Mouse (Mus musculus): Measurements from ENCODE around the gene Ino80d. TPM values are rescaled to one million over a fixed set of nuclear protein-coding genes. Genes with fewer than 3 reads are reported as not detected.

The Ino80d gene
- polyA plus RNA-seq, 1 experiment from 2014 or later, result 9.1 TPM

- no peak overlapping the region for H3K4me3 ChIP-seq
- H3K9ac ChIP-seq, result no peak overlapping the region
- peak; percentile 87 for ATAC-seq (ENCODE audit: low FRiP score, low read depth)
- H3K4me1 ChIP-seq, result 0 out of 2 replicates have a peak, but pooled peaks cover 5% of the 10 kb centered on the region
- no peak overlapping the region for H3K27ac ChIP-seq
- 26% methylated on average over 6 of the region's 6 CpGs for WGBS
- no peak overlapping the region for H3K4me2 ChIP-seq (replicated peaks)
- no peaks in the 10 kb centered on the region for H3K27me3 ChIP-seq (replicated peaks)
- no peaks in the 10 kb centered on the region for H3K36me3 ChIP-seq
- H3K9me3 ChIP-seq, result no peaks in the 10 kb centered on the region
Observed at GRCm38 (mm10) chr1:62964291-62964690, 150.2 kb downstream of the Ino80d start.

GRCm38 (mm10) chr1:62956942-62957645, 157.4 kb downstream of the Ino80d start:
- no peaks in the 10 kb centered on the region for H3K36me3 ChIP-seq
- 60% methylated on average over 1 of the region's 1 CpGs for WGBS
- no peaks in the 10 kb centered on the region for H3K4me1 ChIP-seq
- H3K4me3 ChIP-seq, result no peak overlapping the region
- no peaks in the 10 kb centered on the region for H3K9me3 ChIP-seq
- no peak for ATAC-seq (ENCODE audit: low FRiP score, low read depth)
- no peaks in the 10 kb centered on the region for H3K27me3 ChIP-seq (replicated peaks)
- H3K4me2 ChIP-seq (replicated peaks), result no peak overlapping the region
- no peak overlapping the region for H3K27ac ChIP-seq
- no peak overlapping the region for H3K9ac ChIP-seq

- Histone ChIP-seq H3K9ac (no peak overlapping the region), H3K27ac (no peak overlapping the region), H3K27me3 (replicated peaks) (no peaks in the 10 kb centered on the region), H3K4me3 (no peak overlapping the region), H3K9me3 (no peaks in the 10 kb centered on the region), H3K4me2 (replicated peaks) (no peak overlapping the region), H3K4me1 (no peaks in the 10 kb centered on the region), H3K36me3 (no peaks in the 10 kb centered on the region)
- no peak for ATAC-seq (ENCODE audit: low FRiP score, low read depth)
- WGBS, result 81% methylated on average over 5 of the region's 5 CpGs
Observed at GRCm38 (mm10) chr1:62956526-62956925, 157.9 kb downstream of the Ino80d start.

GRCm38 (mm10) chr1:62955340-62955739, 159.1 kb downstream of the Ino80d start:
- H3K36me3 ChIP-seq, result no peaks in the 10 kb centered on the region
- 54% methylated on average over 6 of the region's 6 CpGs for WGBS

GRCm38 (mm10) chr1:62953036-62953435, 161.4 kb downstream of the Ino80d start:
- no peak overlapping the region for H3K4me3 ChIP-seq
- WGBS, result 87% methylated on average over 4 of the region's 4 CpGs
- peaks cover 7% of the 10 kb centered on the region for H3K4me1 ChIP-seq
- H3K36me3 ChIP-seq, result no peaks in the 10 kb centered on the region
- H3K4me2 ChIP-seq (replicated peaks), result no peak overlapping the region
- no peaks in the 10 kb centered on the region for H3K27me3 ChIP-seq (replicated peaks)
- H3K9me3 ChIP-seq, result no peaks in the 10 kb centered on the region
- no peak overlapping the region for H3K27ac ChIP-seq
- ATAC-seq (ENCODE audit: low FRiP score, low read depth), result no peak
- no peak overlapping the region for H3K9ac ChIP-seq

More at GRCm38 (mm10) chr1:62955340-62955739, 159.1 kb downstream of the Ino80d start:
- no peak for ATAC-seq (ENCODE audit: low FRiP score, low read depth)
- H3K4me1 ChIP-seq, result peaks cover 1% of the 10 kb centered on the region; the same call in 1 of the 2 replicates
- H3K9me3 ChIP-seq, result no peaks in the 10 kb centered on the region
- H3K9ac ChIP-seq, result no peak overlapping the region
- H3K4me3 ChIP-seq, result no peak overlapping the region
- H3K4me2 ChIP-seq (replicated peaks), result no peak overlapping the region
- no peak overlapping the region for H3K27ac ChIP-seq
- H3K27me3 ChIP-seq (replicated peaks), result no peaks in the 10 kb centered on the region

GRCm38 (mm10) chr1:62952319-62952718, 162.1 kb downstream of the Ino80d start:
- Histone ChIP-seq H3K4me3 (no peak overlapping the region), H3K36me3 (no peaks in the 10 kb centered on the region), H3K4me2 (replicated peaks) (no peak overlapping the region), H3K27me3 (replicated peaks) (no peaks in the 10 kb centered on the region), H3K27ac (no peak overlapping the region), H3K9me3 (no peaks in the 10 kb centered on the region), H3K9ac (no peak overlapping the region), H3K4me1 (peaks cover 7% of the 10 kb centered on the region)
- ATAC-seq (ENCODE audit: low FRiP score, low read depth), result no peak
- 94% methylated on average over 3 of the region's 3 CpGs for WGBS

- Histone ChIP-seq H3K9ac (no peak overlapping the region), H3K27me3 (replicated peaks) (no peaks in the 10 kb centered on the region), H3K4me1 (peaks cover 7% of the 10 kb centered on the region), H3K4me3 (no peak overlapping the region), H3K9me3 (no peaks in the 10 kb centered on the region), H3K36me3 (no peaks in the 10 kb centered on the region), H3K27ac (no peak overlapping the region), H3K4me2 (replicated peaks) (no peak overlapping the region)
- ATAC-seq (ENCODE audit: low FRiP score, low read depth), result no peak
- WGBS, result 65% methylated on average over 7 of the region's 7 CpGs
Observed at GRCm38 (mm10) chr1:62951067-62951809, 163.2 kb downstream of the Ino80d start.

GRCm38 (mm10) chr1:62950526-62950925, 163.9 kb downstream of the Ino80d start:
- Histone ChIP-seq H3K9me3 (no peaks in the 10 kb centered on the region), H3K27ac (no peak overlapping the region), H3K36me3 (no peaks in the 10 kb centered on the region), H3K9ac (no peak overlapping the region), H3K27me3 (replicated peaks) (no peaks in the 10 kb centered on the region), H3K4me2 (replicated peaks) (no peak overlapping the region), H3K4me3 (no peak overlapping the region), H3K4me1 (peaks cover 7% of the 10 kb centered on the region)
- ATAC-seq (ENCODE audit: low FRiP score, low read depth), result no peak
- 62% methylated on average over 9 of the region's 9 CpGs for whole genome bisulfite sequencing

GRCm38 (mm10) chr1:62947807-62948206, 166.7 kb downstream of the Ino80d start:
- Histone ChIP-seq H3K36me3 (no peaks in the 10 kb centered on the region), H3K9ac (no peak overlapping the region), H3K4me3 (no peak overlapping the region), H3K27ac (no peak overlapping the region), H3K4me2 (replicated peaks) (no peak overlapping the region), H3K27me3 (replicated peaks) (no peaks in the 10 kb centered on the region), H3K9me3 (no peaks in the 10 kb centered on the region), H3K4me1 (peaks cover 7% of the 10 kb centered on the region)
- ATAC-seq (ENCODE audit: low FRiP score, low read depth), result no peak

- Histone ChIP-seq H3K36me3 (no peaks in the 10 kb centered on the region), H3K4me2 (replicated peaks) (no peak overlapping the region), H3K4me3 (no peak overlapping the region), H3K4me1 (peaks cover 7% of the 10 kb centered on the region), H3K27me3 (replicated peaks) (no peaks in the 10 kb centered on the region), H3K9me3 (no peaks in the 10 kb centered on the region), H3K9ac (no peak overlapping the region), H3K27ac (no peak overlapping the region)
- WGBS, result 56% methylated on average over 5 of the region's 5 CpGs
- no peak for ATAC-seq (ENCODE audit: low FRiP score, low read depth)
Observed at GRCm38 (mm10) chr1:62946987-62947386, 167.5 kb downstream of the Ino80d start.

- Histone ChIP-seq H3K27ac (no peak overlapping the region), H3K27me3 (replicated peaks) (no peaks in the 10 kb centered on the region; the same call in 1 of the 2 replicates), H3K4me3 (no peak overlapping the region), H3K4me1 (peaks cover 25% of the 10 kb centered on the region), H3K9me3 (no peaks in the 10 kb centered on the region), H3K4me2 (replicated peaks) (no peak overlapping the region; the same call in 1 of the 2 replicates), H3K36me3 (no peaks in the 10 kb centered on the region), H3K9ac (no peak overlapping the region)
- ATAC-seq (ENCODE audit: low FRiP score, low read depth), result 0 out of 2 replicates have a peak, but pooled peaks have one; percentile 46
- 70% methylated on average over 10 of the region's 10 CpGs for WGBS
Observed at GRCm38 (mm10) chr1:62934752-62935329, 179.6 kb downstream of the Ino80d start.

GRCm38 (mm10) chr1:62934100-62934513, 180.4 kb downstream of the Ino80d start:
- H3K27ac ChIP-seq, result no peak overlapping the region
- no peak overlapping the region for H3K9ac ChIP-seq
- peak; percentile 65 for ATAC-seq (ENCODE audit: low FRiP score, low read depth)
- peak overlapping the region; percentile 23; the same call in 1 of the 2 replicates for H3K4me2 ChIP-seq (replicated peaks)
- H3K27me3 ChIP-seq (replicated peaks), result no peaks in the 10 kb centered on the region; the same call in 1 of the 2 replicates
- 43% methylated on average over 9 of the region's 9 CpGs for WGBS
- H3K36me3 ChIP-seq, result no peaks in the 10 kb centered on the region
- H3K4me3 ChIP-seq, result no peak overlapping the region
- H3K4me1 ChIP-seq, result peaks cover 25% of the 10 kb centered on the region
- H3K9me3 ChIP-seq, result no peaks in the 10 kb centered on the region
